Mouse (Mus musculus) thymus, adult 2 months (tissue): ENCODE measurements around the gene Fam151a.

Experiments
- CTCF ChIP-seq: fragments of 200-500 bp; IDR thresholded peaks from 2 replicates; pipeline ENCODE4 v1.5.1; 2012; ENCODE audit warnings: mild to moderate bottlenecking, control low read depth, low read length, moderate library complexity, borderline replicate concordance; ENCODE audit not compliant: control insufficient read depth, poor library complexity, insufficient read depth; ENCODE audit errors: extremely low read depth
- POLR2A ChIP-seq: fragments of 200-500 bp; IDR thresholded peaks from 2 replicates; pipeline ENCODE4 v1.6.1; 2012; ENCODE audit warnings: mild to moderate bottlenecking, low read length, control low read depth, moderate library complexity; ENCODE audit not compliant: control insufficient read depth, poor library complexity, insufficient read depth; ENCODE audit errors: extremely low read depth

- no peak for TF ChIP-seq CTCF
- no peak for TF ChIP-seq POLR2A
Measured at GRCm38 (mm10) chr4:106693841-106694430, 39.8 kb upstream of the Fam151a start.
